Mouse (Mus musculus) kidney, postnatal 0 days (tissue): ENCODE data around the gene Ptpn11. TPM values are rescaled to one million over a fixed set of nuclear protein-coding genes. Genes with fewer than 3 reads are reported as not detected.

ENCODE experiments used
- ATAC-seq: fragments of 200-750 bp; cut with Nextera tagmentation; replicated peaks from 2 replicates; pipeline ENCODE4 v1.8.0; 2017; ENCODE audit warnings: low read depth, moderate number of reproducible peaks, moderate TSS enrichment, moderate library complexity; ENCODE audit not compliant: low FRiP score
- DNase-seq: peaks from one replicate; pipeline ENCODE4 v3.0.0-alpha.2; 2016; ENCODE audit warnings: low spot score
- H3K27ac ChIP-seq: fragments of 300-500 bp; sonication (generic); 2 replicates; pipeline ENCODE4 v1.5.1; 2014; ENCODE audit warnings: mild to moderate bottlenecking
- H3K27me3 ChIP-seq: fragments of 300-500 bp; sonication (generic); 2 replicates; pipeline ENCODE4 v1.6.1; 2014; ENCODE audit warnings: low read length, mixed read lengths; ENCODE audit not compliant: insufficient read depth
- H3K36me3 ChIP-seq: fragments of 300-500 bp; sonication (generic); 2 replicates; pipeline ENCODE4 v1.6.1; 2014; ENCODE audit warnings: low read length, mixed read lengths; ENCODE audit not compliant: insufficient read depth
- H3K4me1 ChIP-seq: fragments of 300-500 bp; sonication (generic); replicated peaks from 2 replicates; pipeline ENCODE4 v1.6.1; 2014; ENCODE audit warnings: antibody characterized with exemption, low read length, mixed read lengths; ENCODE audit not compliant: insufficient read depth
- H3K4me2 ChIP-seq: fragments of 300-500 bp; sonication (generic); 2 replicates; pipeline ENCODE4 v1.6.1; 2014; ENCODE audit warnings: mild to moderate bottlenecking, low read length, moderate library complexity, mixed read lengths
- H3K4me3 ChIP-seq: fragments of 300-500 bp; sonication (generic); replicated peaks from 2 replicates; pipeline ENCODE4 v1.5.1; 2014; ENCODE audit warnings: low read depth, low read length
- H3K9ac ChIP-seq: fragments of 300-500 bp; sonication (generic); 2 replicates; pipeline ENCODE4 v1.6.1; 2014; ENCODE audit warnings: low read depth, low read length
- H3K9me3 ChIP-seq: fragments of 300-500 bp; sonication (generic); replicated peaks from 2 replicates; pipeline ENCODE4 v1.6.1; 2016; ENCODE audit warnings: low read length, inconsistent platforms, mixed read lengths
- CTCF ChIP-seq: IDR thresholded peaks from 2 replicates; pipeline ENCODE4 v1.5.1; 2016; ENCODE audit warnings: antibody characterized with exemption, low read depth, mild to moderate bottlenecking, moderate library complexity
- WGBS: fragments of 180-500 bp; shearing (Covaris S2); extraction: QIAGEN DNeasy Blood & Tissue Kit; methylation state at CpG from one replicate; pipeline ENCODE4 v1.1.7; 2014; 5-methylcytosine and 5-hydroxymethylcytosine counted together
- polyA plus RNA-seq: library from polyadenylated mRNA; unstranded; fragments of >200 nt; fragmentation: Nextera tagmentation; extraction: Ambion mirVana; gene quantifications from 2 replicates; pipeline ENCODE4 v1.2.1, GENCODE M21; 2015

Gene Ptpn11
- polyA plus RNA-seq, 1 experiment from 2014 or later = 20.0 TPM

GRCm38 (mm10) chr5:121172835-121173234, 18.4 kb downstream of the Ptpn11 start:
- no peak overlapping the region for H3K27ac ChIP-seq
- no peak overlapping the region for H3K9ac ChIP-seq
- no peak overlapping the region for H3K4me3 ChIP-seq
- no peak for ATAC-seq
- H3K4me1 ChIP-seq = no peaks in the 10 kb centered on the region
- no peaks in the 10 kb centered on the region for H3K9me3 ChIP-seq
- 72% methylated on average over 4 of the region's 4 CpGs for WGBS
- H3K4me2 ChIP-seq = no peak overlapping the region
- peaks cover 7% of the 10 kb centered on the region; the same call in 1 of the 2 replicates for H3K36me3 ChIP-seq
- peak; percentile 62 for TF ChIP-seq CTCF
- peak; percentile 41 for DNase-seq
- H3K27me3 ChIP-seq = no peaks in the 10 kb centered on the region

- DNase-seq (no peak), ATAC-seq (no peak)
- H3K4me3 ChIP-seq = no peak overlapping the region
- peaks cover 19% of the 10 kb centered on the region for H3K36me3 ChIP-seq
- H3K27ac ChIP-seq = no peak overlapping the region
- H3K27me3 ChIP-seq = no peaks in the 10 kb centered on the region
- TF ChIP-seq CTCF = no peak
- WGBS = 91% methylated on average over 2 of the region's 2 CpGs
- no peak overlapping the region for H3K9ac ChIP-seq
- no peaks in the 10 kb centered on the region for H3K9me3 ChIP-seq
- H3K4me1 ChIP-seq = no peaks in the 10 kb centered on the region
- no peak overlapping the region for H3K4me2 ChIP-seq
These were observed 21.6 kb downstream of the Ptpn11 start for GRCm38 (mm10) chr5:121169588-121169987.

DNA sequence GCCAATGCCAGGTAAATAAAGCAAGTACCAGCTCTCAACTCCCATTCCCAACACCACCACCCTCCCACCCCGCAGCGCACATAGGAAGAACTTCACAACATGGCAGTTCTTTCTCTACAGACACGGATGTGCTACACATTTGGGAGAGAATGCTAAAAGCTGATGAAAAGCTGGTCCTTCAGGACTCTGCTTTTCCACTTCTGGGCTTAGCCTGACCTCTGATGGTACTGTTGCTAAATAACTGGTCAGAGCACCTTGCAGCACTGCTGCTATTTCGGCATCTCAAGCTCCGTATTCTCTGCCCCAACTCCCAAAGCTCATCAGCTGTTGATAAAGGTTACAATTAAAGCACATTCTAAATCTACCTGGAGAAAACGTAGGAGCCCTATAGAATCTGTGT, 24.3 kb downstream of the Ptpn11 start:
- Histone ChIP-seq H3K4me1 (no peaks in the 10 kb centered on the region), H3K9ac (no peak overlapping the region), H3K4me3 (no peak overlapping the region), H3K27me3 (no peaks in the 10 kb centered on the region), H3K36me3 (peaks cover 41% of the 10 kb centered on the region), H3K4me2 (no peak overlapping the region), H3K27ac (no peak overlapping the region), H3K9me3 (no peaks in the 10 kb centered on the region)
- WGBS = 95% methylated on average over 6 of the region's 6 CpGs
- DNase-seq = no peak
- no peak for ATAC-seq
- TF ChIP-seq CTCF = no peak

GRCm38 (mm10) chr5:121162923-121163322, 28.3 kb downstream of the Ptpn11 start:
- Histone ChIP-seq H3K27ac (no peak overlapping the region), H3K4me3 (no peak overlapping the region), H3K9me3 (no peaks in the 10 kb centered on the region), H3K4me2 (no peak overlapping the region), H3K36me3 (peaks cover 45% of the 10 kb centered on the region), H3K4me1 (no peaks in the 10 kb centered on the region), H3K9ac (no peak overlapping the region), H3K27me3 (no peaks in the 10 kb centered on the region)
- DNase-seq (no peak), ATAC-seq (peak; percentile 71)
- WGBS = 77% methylated on average over 7 of the region's 7 CpGs
- no peak for TF ChIP-seq CTCF

DNA sequence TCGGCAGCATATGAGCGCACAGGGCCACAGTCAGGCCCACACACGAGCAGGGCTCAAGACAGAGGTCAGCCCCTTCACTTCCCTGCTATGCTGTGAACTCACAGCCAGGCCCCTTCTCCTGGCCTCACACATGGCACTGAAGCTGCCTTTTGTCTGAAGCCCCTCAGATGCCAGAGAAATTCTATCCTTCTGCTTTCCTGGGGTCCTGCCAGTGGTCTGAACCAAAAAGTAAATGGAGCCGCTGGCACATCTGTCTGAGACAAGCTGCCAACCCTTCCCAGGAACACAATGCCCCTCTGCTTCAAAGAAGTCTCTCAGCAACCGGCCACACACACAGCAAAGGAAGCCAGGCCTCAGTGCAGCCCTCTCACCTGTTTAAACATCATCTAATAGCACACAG, 28.9 kb downstream of the Ptpn11 start:
- no peaks in the 10 kb centered on the region for H3K27me3 ChIP-seq
- no peak for TF ChIP-seq CTCF
- H3K9me3 ChIP-seq = no peaks in the 10 kb centered on the region
- H3K4me2 ChIP-seq = no peak overlapping the region
- ATAC-seq (no peak), DNase-seq (no peak)
- H3K4me1 ChIP-seq = no peaks in the 10 kb centered on the region
- H3K27ac ChIP-seq = no peak overlapping the region
- H3K4me3 ChIP-seq = no peak overlapping the region
- WGBS = 64% methylated on average over 5 of the region's 5 CpGs
- no peak overlapping the region for H3K9ac ChIP-seq
- H3K36me3 ChIP-seq = peaks cover 42% of the 10 kb centered on the region

- 77% methylated on average over 7 of the region's 7 CpGs for WGBS
- TF ChIP-seq CTCF = no peak
- Histone ChIP-seq H3K27ac (no peak overlapping the region), H3K4me1 (no peaks in the 10 kb centered on the region), H3K4me3 (no peak overlapping the region), H3K9me3 (no peaks in the 10 kb centered on the region), H3K36me3 (peaks cover 38% of the 10 kb centered on the region), H3K4me2 (no peak overlapping the region), H3K9ac (no peak overlapping the region), H3K27me3 (no peaks in the 10 kb centered on the region)
- no peak for DNase-seq
- no peak for ATAC-seq
These were observed 32.2 kb downstream of the Ptpn11 start for GRCm38 (mm10) chr5:121158966-121159365.

GRCm38 (mm10) chr5:121157489-121157888, 33.7 kb downstream of the Ptpn11 start:
- no peaks in the 10 kb centered on the region for H3K27me3 ChIP-seq
- no peak for TF ChIP-seq CTCF
- H3K9ac ChIP-seq = no peak overlapping the region
- H3K27ac ChIP-seq = no peak overlapping the region
- no peaks in the 10 kb centered on the region for H3K4me1 ChIP-seq
- DNase-seq (no peak), ATAC-seq (no peak)
- 96% methylated on average over 5 of the region's 5 CpGs for WGBS
- H3K4me3 ChIP-seq = no peak overlapping the region
- H3K4me2 ChIP-seq = no peak overlapping the region
- no peaks in the 10 kb centered on the region for H3K9me3 ChIP-seq
- H3K36me3 ChIP-seq = peaks cover 34% of the 10 kb centered on the region
